Mouse (Mus musculus) stomach, postnatal 0 days (tissue): ENCODE data around the gene Aqp9. TPM values are rescaled to one million over a fixed set of nuclear protein-coding genes. Genes with fewer than 3 reads are reported as not detected.

Source experiments
- ATAC-seq: fragments of 200-750 bp; cut with Nextera tagmentation; 2 replicates; pipeline ENCODE4 v1.8.0; 2017; ENCODE audit not compliant: low FRiP score, low TSS enrichment
- DNase-seq: peaks from one replicate; pipeline ENCODE4 v3.0.0-alpha.2; 2016; ENCODE audit warnings: low spot score
- H3K27ac ChIP-seq: fragments of 300-500 bp; sonication (generic); replicated peaks from 2 replicates; pipeline ENCODE4 v1.5.1; 2014; ENCODE audit warnings: mild to moderate bottlenecking, control low read depth
- H3K27me3 ChIP-seq: fragments of 300-500 bp; sonication (generic); 2 replicates; pipeline ENCODE4 v1.6.1; 2014; ENCODE audit warnings: low read length; ENCODE audit not compliant: control insufficient read depth, insufficient read depth
- H3K36me3 ChIP-seq: fragments of 300-500 bp; sonication (generic); 2 replicates; pipeline ENCODE4 v1.6.1; 2014; ENCODE audit warnings: low read length, mixed read lengths; ENCODE audit not compliant: control insufficient read depth, insufficient read depth
- H3K4me1 ChIP-seq: fragments of 300-500 bp; sonication (generic); replicated peaks from 2 replicates; pipeline ENCODE4 v1.6.1; 2014; ENCODE audit warnings: antibody characterized with exemption; ENCODE audit not compliant: control insufficient read depth, insufficient read depth
- H3K4me2 ChIP-seq: fragments of 300-500 bp; sonication (generic); replicated peaks from 2 replicates; pipeline ENCODE4 v1.6.1; 2014; ENCODE audit warnings: low read depth, mild to moderate bottlenecking, control low read depth, moderate library complexity
- H3K4me3 ChIP-seq: fragments of 300-500 bp; sonication (generic); 2 replicates; pipeline ENCODE4 v1.5.1; 2014; ENCODE audit warnings: low read depth, low read length, control low read depth
- H3K9ac ChIP-seq: fragments of 300-500 bp; sonication (generic); 2 replicates; pipeline ENCODE4 v1.6.1; 2014; ENCODE audit warnings: mild to moderate bottlenecking, low read length, control low read depth, mixed read lengths
- H3K9me3 ChIP-seq: fragments of 300-500 bp; sonication (generic); 2 replicates; pipeline ENCODE4 v1.6.1; 2016; ENCODE audit warnings: low read length; ENCODE audit not compliant: control insufficient read depth
- CTCF ChIP-seq: IDR thresholded peaks from 2 replicates; pipeline ENCODE4 v1.5.1; 2016; ENCODE audit warnings: antibody characterized with exemption, low read depth, mild to moderate bottlenecking, moderate library complexity
- EP300 ChIP-seq: optimal IDR thresholded peaks from 2 replicates; pipeline ENCODE3; 2016; ENCODE audit warnings: antibody characterized with exemption
- WGBS: fragments of 180-500 bp; shearing (Covaris S2); extraction: QIAGEN DNeasy Blood & Tissue Kit; methylation state at CpG from one replicate; pipeline ENCODE4 v1.1.7; 2014; 5-methylcytosine and 5-hydroxymethylcytosine counted together
- polyA plus RNA-seq: library from polyadenylated mRNA; unstranded; fragments of >200 nt; fragmentation: Nextera tagmentation; extraction: Ambion mirVana; gene quantifications from 2 replicates; pipeline ENCODE4 v1.2.1, GENCODE M21; 2015

Gene Aqp9
- polyA plus RNA-seq, 1 experiment from 2014 or later, result 2.1 TPM

DNA sequence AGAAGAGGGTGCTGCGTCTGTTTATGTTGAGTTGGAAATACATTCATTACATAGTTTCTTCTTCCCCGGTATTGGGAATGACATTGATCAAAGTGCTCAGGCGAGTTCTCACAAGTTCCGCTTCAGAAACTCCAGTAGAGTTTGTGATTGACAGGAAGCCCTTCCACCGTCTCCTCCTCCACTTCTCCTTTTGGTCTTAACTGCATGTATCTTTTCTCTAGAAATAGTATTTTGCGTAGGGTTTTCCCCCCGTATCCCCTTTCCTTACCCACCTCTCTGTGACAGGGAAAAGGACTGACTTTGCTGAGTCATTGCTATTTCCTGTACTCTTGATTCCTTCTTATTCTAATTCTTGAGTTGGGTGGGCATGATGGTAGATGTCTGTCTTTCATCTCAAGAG lies 18.9 kb upstream of the Aqp9 start:
- no peak for TF ChIP-seq CTCF
- TF ChIP-seq EP300, result no peak
- 80% methylated on average over 7 of the region's 7 CpGs for WGBS

GRCm38 (mm10) chr9:71185823-71186222 lies 17.3 kb upstream of the Aqp9 start:
- Histone ChIP-seq H3K27me3 (no peaks in the 10 kb centered on the region), H3K4me1 (no peaks in the 10 kb centered on the region), H3K9ac (no peak overlapping the region), H3K4me3 (no peak overlapping the region), H3K36me3 (no peaks in the 10 kb centered on the region), H3K4me2 (no peak overlapping the region), H3K27ac (no peak overlapping the region), H3K9me3 (no peaks in the 10 kb centered on the region)
- no peak for ATAC-seq
- TF ChIP-seq EP300, result no peak
- DNase-seq, result no peak
- 44% methylated on average over 2 of the region's 2 CpGs for WGBS

More for the DNA sequence above, 18.9 kb upstream of the Aqp9 start:
- Histone ChIP-seq H3K4me2 (no peak overlapping the region), H3K36me3 (no peaks in the 10 kb centered on the region), H3K9me3 (no peaks in the 10 kb centered on the region), H3K4me1 (no peaks in the 10 kb centered on the region), H3K4me3 (no peak overlapping the region), H3K9ac (no peak overlapping the region), H3K27me3 (no peaks in the 10 kb centered on the region), H3K27ac (no peak overlapping the region)
- no peak for DNase-seq
- ATAC-seq, result no peak

- H3K9ac ChIP-seq, result no peak overlapping the region
- no peak overlapping the region for H3K27ac ChIP-seq
- H3K27me3 ChIP-seq, result no peaks in the 10 kb centered on the region
- H3K36me3 ChIP-seq, result no peaks in the 10 kb centered on the region
- no peak overlapping the region for H3K4me3 ChIP-seq
- H3K4me2 ChIP-seq, result no peak overlapping the region
- TF ChIP-seq EP300, result no peak
- TF ChIP-seq CTCF, result no peak
- no peaks in the 10 kb centered on the region for H3K9me3 ChIP-seq
- ATAC-seq (no peak), DNase-seq (no peak)
- no peaks in the 10 kb centered on the region for H3K4me1 ChIP-seq
Measured at GRCm38 (mm10) chr9:71185285-71185684, 16.8 kb upstream of the Aqp9 start.

- WGBS, result 50% methylated on average over 8 of the region's 8 CpGs
- TF ChIP-seq CTCF (peak; percentile 59), EP300 (no peak)
- DNase-seq (no peak), ATAC-seq (no peak)
- Histone ChIP-seq H3K27ac (no peak overlapping the region), H3K27me3 (no peaks in the 10 kb centered on the region), H3K4me3 (no peak overlapping the region), H3K4me2 (no peak overlapping the region), H3K36me3 (no peaks in the 10 kb centered on the region), H3K9me3 (no peaks in the 10 kb centered on the region), H3K4me1 (no peaks in the 10 kb centered on the region), H3K9ac (no peak overlapping the region)
Measured at GRCm38 (mm10) chr9:71179964-71180700, 11.7 kb upstream of the Aqp9 start.

DNA sequence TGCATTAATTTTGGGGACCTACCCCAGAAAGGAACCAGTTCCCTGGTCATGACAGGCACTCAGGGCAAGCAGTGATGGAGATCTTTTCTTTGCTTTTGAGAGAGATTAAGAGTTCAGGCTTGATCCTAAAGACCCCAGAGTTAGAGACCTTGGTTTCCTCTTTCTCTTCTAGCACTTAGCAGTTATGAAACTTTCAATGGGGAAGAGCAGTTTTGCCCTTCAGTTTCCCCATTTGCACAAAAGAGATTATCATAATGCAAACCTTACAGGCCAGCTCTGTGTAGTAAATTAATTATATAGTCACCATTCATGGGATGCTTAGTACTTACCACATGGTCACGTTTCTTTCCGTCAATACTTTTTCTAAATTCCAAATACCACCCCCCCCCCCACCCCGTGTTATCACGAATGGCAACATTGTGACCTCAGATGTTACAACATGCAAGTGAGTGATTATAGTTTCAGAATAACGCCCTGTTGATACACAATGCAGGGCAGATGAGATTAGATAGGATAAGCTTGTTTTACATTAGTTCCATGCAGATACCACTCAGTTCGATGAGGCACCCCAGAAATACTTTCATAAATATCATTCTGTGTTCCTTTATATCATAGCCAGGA lies 10.9 kb upstream of the Aqp9 start:
- no peaks in the 10 kb centered on the region for H3K9me3 ChIP-seq
- 40% methylated on average over 6 of the region's 6 CpGs for WGBS
- ATAC-seq, result no peak

DNA sequence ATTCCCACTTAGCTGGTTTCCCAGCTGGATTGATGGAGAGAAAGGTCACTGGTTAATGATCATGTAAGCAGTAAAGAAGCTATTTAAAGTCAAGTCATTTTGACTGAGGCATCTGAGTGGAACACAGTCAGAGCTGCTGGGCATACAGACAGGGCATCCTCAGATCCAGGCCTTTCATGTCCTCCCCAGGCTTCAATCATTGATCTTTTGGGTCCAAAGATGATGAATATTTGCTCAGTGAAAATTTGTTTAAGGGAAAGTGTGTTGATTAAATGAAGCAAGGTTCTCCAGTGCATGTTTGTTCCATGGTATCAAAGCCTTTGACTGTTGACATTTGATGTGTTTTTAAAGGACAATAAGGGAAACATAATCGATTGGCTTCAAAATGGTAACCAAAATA lies 7.2 kb upstream of the Aqp9 start:
- DNase-seq, result no peak
- H3K9me3 ChIP-seq, result no peaks in the 10 kb centered on the region
- no peak for TF ChIP-seq CTCF
- no peak for TF ChIP-seq EP300
- no peak overlapping the region for H3K4me2 ChIP-seq
- no peaks in the 10 kb centered on the region for H3K36me3 ChIP-seq
- H3K4me3 ChIP-seq, result no peak overlapping the region
- no peak overlapping the region for H3K9ac ChIP-seq
- no peaks in the 10 kb centered on the region for H3K27me3 ChIP-seq
- ATAC-seq, result no peak
- no peak overlapping the region for H3K27ac ChIP-seq
- no peaks in the 10 kb centered on the region for H3K4me1 ChIP-seq
- WGBS, result 68% methylated on average over 1 of the region's 1 CpGs

More for the DNA sequence above, 10.9 kb upstream of the Aqp9 start:
- TF ChIP-seq EP300 (no peak), CTCF (no peak)
- H3K4me2 ChIP-seq, result no peak overlapping the region
- H3K4me1 ChIP-seq, result no peaks in the 10 kb centered on the region
- no peaks in the 10 kb centered on the region for H3K36me3 ChIP-seq
- no peak for DNase-seq
- no peak overlapping the region for H3K9ac ChIP-seq
- H3K27ac ChIP-seq, result no peak overlapping the region
- H3K27me3 ChIP-seq, result no peaks in the 10 kb centered on the region
- no peak overlapping the region for H3K4me3 ChIP-seq
